Mouse (Mus musculus) mesoderm, embryonic 11.5 days (tissue): ENCODE data around the gene Rptor.

ENCODE experiments used
- DNase-seq: peaks from one replicate; pipeline ENCODE4 v3.0.0-alpha.2; 2012; ENCODE audit warnings: low read depth, low spot score

Gene Rptor

DNA sequence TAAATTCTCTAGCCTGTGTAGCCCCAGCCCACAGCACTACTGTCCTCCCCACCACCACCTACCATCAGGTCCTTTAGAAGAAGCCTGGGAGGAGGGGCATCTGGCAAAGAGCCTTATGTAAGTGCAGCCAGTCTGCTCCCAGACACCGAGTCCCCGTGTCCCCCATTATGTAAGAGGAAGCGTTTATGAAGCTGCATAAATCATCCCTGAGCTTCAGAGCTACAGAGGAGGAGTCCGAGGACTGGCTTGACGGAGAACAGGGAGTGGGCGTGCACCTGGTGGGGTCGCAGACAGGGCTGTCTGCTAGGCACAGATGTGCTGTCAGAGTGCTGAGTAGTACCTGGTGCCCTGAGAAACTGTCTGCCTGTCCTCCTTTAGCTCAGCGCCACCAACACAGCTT is 208.3 kb downstream of the Rptor start:
- DNase-seq = peak; percentile 41

DNA sequence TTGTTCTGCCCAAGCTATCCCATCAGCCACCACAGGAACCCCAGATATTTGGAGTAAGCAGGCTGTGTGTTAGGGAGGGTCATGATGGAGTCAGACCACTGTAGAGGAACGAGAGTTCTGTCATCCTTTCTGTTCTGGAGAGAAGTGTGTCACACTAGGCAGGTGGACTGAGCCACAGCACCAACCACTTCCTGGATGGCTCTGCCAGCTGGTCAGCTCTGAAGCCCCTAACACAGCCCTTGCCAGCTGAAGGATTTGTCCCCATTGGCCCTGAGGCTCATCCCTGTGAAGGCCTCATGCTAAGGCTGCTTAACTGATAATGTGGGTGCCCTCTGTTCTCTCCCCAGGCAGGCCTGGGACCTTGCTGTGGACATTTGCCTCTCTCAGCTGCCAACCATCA is 208.9 kb downstream of the Rptor start:
- no peak for DNase-seq

DNA sequence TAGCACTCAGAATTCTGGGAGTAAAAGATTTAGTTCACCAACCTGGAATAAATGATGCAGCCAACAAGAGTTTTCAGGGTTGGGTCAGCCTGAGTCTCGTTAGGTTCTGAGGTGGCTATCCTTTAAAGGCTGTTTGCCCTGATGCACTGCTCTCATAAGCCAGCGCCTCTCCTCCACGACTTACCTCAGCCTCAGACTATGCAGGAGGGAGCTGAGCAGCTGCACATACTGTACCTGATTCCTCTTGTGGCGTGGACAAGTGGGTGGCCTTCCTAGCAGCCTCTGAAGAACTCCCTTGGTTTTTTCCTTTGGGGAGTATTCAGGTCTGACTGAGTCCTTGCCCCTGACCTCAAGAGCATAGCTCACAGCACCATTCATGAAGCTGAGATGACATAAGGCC is 209.4 kb downstream of the Rptor start:
- no peak for DNase-seq

DNA sequence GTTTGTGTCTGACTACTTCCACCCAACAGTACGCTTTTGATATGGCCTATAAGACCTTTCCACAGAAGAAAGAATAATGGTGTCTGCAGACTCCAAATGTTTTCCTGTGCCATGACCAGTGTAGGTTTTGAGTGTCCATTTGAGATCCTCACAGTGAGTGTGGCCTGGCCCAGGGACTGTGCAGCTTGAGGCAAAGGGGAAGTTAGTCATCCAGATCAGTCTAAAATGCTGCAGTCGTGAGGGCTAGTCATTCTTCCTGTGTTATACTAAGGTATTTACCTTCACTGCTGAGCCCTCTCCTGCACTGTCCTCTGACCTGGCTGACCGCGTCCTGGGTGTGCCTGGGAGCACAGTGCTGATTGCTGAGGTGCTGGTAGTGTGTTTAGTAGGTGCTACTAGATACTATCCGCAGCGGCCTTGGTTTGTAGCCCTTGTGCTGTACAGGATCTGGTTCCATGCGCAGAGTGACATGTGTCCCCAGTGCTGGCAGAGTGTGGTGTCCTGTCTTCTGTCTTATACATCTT is 211.4 kb downstream of the Rptor start:
- no peak for DNase-seq

DNA sequence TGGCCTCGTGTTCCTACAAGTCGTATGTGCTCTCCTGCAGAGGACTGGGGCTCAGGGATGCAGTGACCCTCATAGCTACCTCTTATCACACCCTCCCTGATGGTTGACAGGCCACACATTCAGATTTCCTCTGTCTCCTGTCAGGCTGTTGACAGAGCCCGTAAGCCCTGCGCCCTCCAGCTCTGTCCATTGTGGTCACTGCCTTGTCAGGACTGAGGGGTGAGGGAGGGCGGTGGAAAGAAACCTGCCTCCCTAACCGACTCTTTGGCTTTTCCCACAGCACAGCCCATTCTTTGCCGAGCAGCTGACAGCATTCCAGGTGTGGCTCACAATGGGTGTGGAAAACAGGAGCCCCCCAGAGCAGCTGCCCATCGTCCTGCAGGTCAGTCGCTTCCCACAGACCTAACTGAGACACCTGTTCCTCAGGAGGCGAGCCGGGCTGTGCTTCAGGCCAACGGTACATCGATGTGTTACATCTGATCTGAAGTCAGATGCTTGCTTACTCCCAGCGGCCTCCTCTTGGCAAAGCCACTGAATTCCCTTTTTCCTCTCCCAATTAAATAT is 214.2 kb downstream of the Rptor start:
- DNase-seq = no peak

DNA sequence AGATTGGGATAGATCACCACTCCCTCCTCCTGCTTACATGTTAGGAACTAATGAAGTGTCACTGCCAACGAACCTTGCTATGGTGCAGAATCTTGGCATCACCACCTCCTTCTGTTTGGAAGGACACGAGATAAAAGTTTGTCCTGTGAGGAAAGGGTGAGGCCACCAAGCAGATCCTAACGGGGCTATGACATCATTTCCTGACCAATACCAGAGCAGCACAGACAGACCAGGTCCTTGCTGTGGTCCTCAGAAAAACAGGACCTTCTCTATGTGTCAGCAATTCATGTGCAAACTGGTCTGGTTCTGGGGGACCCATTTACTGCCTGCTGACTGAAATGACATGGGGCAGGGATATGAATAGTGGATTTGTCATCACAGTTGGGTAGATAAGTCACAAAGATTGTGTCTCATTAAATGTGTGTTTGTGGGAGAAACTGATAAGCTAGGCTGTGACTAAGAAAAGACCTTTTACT is 214.7 kb downstream of the Rptor start:
- DNase-seq = no peak

DNA sequence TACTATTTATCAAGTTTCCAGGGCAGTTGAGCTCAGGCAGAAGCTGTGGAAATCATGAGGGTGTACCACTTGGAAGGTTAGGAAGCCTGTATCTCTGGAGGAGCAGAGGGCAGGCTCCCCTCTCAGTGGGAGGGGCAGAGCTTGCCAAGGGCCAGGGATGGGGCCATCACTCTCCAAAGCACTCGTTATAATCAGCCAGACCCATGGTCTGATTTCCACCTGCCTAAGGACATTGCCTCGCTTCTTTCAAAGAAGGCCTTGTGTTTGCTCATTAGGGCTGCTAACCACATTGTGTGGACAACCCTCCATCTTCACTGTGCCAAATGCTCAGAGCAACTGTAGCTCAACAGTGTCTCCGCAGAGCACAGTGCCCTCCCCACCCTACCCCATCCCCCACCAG is 215.2 kb downstream of the Rptor start:
- DNase-seq = no peak

DNA sequence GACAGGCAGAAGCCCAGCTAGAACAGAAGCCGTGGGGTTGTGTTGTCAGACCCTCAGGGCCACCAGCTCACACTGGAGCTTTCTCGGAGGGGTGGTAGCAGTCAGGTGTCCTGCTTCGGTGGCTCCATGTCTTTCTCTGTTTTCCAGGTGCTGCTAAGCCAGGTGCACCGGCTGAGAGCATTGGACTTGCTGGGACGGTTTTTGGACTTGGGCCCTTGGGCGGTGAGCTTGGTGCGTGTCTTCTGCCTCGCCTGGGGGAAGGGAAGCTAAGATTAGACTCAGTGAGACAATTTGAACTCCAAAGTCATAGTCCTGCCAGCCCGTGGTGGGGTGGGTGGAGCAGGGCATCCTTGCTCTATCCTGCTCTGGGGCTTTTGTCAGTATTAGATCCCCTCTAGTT is 218.8 kb downstream of the Rptor start:
- DNase-seq = no peak

DNA sequence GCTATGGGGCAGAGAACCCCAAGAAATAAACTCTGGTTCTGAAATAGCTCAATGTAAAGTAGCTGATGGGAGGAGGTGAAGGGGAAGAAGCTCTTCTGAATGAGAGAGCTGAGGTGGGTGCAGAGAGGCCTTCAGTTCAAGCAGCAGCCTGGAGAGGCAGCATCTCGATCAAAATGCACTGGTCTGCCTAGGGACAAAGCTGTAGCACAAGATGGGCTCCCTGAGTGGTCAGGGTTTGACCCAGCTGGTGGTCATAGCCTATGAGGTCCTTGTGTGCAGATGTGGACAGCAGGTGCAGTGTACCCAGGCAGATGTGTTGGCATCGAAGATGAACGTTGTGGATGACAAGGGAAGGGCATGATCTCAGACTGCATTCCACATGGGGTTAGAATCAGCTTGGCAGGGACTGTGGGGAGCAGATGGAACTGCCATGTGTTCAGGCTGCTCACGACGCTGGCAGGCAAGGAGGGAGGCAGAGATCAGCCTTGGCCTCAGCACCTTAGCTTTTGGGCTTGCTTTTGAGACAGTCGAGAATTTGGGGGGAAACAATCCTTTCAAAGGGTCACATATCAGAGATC is 221.5 kb downstream of the Rptor start:
- DNase-seq = no peak

DNA sequence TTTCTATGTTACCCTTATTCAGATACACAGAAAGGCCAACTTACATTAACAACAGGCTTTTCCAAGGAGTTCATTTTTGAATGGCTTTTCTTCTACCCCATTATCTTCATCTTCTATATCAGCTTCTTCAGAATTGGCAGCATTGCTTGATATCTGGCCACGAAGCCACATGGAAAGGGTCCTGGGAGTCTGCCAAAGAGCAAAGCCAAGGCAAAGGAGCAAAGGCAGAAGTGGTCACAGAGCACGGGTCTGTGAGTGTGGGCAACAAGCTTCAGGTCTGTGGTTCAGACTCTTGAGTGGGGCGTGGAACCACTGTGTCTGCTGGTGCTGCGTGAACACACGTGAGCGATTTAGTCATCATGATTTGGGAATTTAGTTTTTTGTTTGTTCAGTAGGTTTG is 223.1 kb downstream of the Rptor start:
- DNase-seq = no peak

DNA sequence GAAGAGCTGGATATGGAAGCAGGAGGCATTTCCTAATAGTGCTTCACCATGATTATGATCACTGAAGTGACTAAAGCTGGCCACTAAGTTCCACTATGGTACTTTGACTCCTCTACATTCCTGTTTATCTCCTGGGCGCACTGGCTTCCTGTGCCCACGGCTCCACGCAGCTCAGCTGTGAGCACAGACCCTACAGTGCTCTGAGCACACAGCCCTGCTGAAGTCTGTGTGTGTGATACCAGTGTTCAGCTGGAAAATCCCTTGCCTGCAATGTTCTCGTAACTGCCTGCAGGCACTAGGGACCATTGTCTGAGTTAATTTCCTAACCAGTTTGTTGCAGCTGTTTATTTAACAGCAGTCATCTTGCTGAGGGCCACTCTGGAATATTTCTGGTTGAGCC is 223.5 kb downstream of the Rptor start:
- DNase-seq = no peak

DNA sequence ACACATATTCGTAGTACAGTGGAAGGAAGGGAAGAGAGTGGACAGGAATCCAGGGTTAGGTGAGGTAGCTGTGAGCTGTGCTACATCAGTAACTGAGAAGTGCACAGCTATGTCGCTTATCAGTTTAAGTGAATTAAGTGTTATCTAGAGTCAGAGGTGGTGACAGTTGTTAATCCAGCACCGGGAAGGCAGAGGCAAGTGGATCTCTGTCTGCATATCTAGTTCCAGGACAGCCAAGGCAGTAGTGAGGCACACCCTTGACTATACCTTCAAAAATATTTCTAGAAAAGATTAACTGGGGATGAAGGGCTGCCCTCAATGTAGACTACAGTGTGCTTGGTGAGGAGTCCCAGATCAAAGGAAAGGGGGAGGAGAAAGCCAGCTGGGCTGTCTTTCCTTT is 226.4 kb downstream of the Rptor start:
- no peak for DNase-seq

DNA sequence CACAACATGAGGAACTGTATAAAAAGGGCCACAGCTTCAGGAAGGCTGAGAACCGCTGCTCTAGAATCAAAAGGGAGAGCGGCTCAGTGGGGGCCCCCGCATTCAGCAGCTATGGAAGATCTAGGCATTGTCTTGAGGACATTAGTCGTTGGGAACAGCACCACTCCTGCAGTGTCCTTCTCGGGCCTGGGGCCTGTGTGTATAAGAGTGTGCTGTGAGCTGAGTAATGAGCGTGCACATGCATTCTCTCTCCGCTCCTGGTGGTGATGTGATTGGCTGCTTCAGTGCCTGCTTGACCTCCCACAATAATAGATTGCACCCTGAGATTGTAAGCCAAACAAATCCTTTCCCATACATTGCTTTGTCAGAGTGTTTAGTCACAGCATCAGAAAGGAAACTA is 229.0 kb downstream of the Rptor start:
- peak; percentile 12 for DNase-seq

DNA sequence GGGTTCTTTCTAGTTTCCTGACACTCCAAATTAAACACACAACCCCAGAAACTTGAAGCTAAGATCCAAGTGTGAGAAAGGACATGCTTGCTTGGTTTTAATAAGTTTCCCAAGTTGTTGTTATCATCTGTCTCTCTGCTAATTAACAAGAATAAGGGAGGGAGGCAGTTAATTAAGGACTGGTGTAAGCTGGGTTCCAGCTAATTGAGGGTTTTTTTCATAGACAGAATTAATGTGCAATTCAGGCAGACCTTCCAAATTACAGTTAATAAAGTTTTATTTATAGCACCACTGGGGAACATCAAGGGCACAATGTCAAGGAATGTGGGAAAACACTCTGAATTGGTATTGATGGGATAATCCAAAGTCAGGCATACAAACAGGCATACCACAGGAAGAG is 230.6 kb downstream of the Rptor start:
- DNase-seq = no peak

DNA sequence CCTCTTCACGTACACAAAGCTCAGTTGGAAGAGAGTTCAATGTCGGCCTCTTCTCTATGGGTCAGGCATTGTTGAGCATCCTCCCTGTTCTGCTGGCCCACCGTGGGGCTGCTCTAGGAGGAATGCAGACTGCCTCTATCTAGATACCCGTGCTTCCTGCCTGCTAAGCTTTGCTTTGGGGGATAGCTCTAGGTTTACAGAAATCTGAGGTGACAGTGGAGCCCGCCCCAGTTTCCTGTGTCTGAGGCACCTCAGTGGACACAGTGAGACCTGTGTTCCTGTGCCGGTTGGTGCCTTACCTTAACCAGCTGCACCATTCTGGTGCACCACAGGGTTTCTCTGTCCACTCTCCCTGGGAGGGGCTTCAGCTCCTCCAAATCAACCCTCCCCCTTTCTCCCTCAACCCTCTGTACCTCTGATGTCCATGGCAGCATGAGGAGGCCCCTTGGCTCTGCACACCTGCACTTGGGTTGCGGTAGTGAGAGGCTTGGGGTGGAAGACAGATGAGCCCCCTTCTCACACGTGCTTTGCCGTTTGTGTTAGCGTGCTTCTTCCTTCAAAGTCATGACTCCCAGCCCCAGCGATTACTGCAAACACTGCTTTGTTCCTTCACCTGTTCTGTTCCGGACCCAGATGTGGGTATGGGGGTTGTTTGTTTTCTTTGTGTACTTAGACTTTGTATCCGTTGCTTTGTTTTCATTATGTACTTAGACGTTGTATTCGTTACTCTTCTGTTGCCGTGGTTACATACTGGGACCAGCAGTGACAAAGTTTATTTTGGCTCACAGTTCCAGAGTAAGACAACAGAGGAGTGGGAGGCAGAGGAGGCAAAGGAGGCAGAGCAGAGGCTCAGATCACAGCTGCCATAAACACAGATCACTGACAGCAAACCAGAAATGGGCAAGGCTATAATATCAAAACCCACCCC is 231.4 kb downstream of the Rptor start:
- DNase-seq = no peak

DNA sequence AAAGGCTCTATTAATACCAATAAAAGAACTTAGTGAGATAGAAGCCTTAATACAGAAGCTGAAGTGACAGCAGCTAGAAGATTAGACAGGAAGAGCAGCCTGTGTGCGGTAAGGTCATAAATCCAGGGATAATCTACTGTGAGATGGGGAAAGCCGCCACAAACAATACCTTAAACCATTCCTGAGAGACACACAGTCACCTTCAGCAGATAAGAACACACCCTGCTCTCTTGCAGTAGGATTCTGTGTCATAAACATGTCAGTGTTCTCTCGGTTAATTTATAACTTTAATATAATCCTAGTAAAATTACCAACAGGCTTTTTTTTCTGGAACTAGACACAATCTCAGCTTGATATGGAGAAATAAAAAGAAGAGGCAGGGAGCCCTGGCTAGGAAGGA is 233.6 kb downstream of the Rptor start:
- DNase-seq = no peak

DNA sequence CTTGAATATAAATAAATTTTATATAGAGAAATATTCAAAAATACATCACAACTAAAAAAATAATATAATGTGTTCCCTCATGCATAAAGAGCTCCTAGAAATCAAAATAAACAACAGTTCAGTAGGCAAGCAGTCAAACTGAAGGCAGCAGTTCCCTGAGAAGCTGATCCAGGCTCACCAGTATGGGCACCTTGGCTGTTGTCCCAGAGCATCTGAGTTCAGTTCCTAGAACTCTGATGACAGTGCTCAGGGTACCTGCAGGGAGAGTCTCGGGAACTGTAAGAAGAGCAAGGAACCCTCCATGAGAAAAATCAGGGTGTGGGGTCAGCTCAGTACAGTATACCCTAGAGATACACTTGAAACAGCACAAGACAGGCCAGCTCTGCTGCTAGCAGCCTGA is 235.1 kb downstream of the Rptor start:
- no peak for DNase-seq

DNA sequence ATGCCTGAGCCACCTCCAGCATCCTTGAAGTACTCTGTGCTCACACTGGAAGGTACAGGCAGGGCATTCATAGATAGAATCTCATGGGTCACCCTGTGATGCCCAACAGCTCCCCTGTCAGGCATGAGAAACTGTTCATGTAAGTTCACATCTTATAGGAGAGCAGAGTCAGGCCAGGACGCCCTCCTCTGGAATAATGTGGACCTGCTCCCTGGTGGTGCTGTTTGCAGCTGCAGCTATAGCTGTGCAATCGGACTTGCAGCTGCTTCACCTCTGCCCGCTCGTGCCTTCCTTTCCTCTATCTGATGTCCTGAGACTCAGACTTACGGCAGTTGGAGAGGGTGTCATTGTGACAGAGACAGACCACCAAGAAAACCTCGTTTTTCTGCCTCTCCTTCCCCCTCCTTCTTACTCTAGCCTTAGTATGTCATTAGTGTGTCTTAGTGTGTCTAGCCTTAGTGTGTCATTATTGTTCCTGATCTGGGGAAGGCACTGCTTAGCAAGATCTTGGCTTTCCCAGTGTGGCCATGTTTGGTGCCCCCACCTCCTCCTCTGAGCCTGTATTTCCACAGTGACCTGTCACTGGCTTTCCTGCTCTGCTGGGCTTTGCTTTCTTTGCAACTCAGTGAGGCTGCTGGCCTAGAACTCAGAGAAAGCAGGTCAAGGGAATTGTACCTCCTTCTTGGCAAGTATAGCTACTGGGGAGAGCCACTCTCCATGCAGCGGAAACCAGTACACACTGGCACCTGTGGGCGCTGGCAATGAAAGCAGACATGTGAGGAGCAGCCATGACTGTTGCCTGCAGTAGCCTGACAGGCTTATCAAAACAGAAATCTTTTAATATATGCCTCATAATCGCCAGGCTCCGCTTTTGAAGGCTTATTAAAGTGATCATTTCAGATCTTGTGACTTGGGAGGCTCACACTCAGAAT is 237.0 kb downstream of the Rptor start:
- no peak for DNase-seq

DNA sequence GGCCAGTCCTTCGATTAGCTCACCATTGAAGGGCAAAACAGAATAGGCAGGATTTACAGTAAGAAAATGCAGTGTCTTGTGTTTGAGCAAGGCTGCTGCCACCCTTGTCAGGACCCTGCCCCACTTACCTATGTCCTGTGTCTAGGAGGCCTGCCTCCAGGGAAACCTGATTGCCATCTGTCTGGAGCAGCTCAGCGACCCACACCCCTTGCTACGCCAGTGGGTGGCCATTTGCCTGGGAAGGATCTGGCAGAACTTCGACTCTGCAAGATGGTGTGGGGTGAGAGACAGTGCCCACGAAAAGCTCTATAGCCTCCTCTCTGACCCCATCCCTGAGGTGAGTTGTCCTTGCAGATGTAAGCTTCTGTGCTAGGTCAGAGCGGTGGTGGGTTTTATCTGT is 243.9 kb downstream of the Rptor start:
- no peak for DNase-seq

DNA sequence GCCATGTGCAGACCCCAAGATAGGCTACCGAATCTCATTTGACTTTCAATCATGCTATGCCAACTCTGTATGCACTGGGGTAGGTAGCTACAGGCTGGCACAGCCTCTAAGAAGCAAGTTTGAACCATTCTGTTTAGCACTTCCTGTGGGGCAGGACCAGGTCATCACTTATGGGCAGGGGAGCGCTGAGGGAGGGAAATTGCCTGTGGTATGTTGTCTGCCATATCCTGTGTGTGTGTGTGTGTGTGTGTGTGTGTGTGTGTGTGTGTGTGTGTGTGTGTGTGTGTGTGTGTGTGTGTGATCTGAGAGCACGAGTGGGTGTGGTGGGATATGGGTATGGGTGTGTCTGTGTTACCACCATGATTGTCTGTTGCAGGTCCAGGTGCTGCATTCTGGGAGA is 244.4 kb downstream of the Rptor start:
- no peak for DNase-seq

DNA sequence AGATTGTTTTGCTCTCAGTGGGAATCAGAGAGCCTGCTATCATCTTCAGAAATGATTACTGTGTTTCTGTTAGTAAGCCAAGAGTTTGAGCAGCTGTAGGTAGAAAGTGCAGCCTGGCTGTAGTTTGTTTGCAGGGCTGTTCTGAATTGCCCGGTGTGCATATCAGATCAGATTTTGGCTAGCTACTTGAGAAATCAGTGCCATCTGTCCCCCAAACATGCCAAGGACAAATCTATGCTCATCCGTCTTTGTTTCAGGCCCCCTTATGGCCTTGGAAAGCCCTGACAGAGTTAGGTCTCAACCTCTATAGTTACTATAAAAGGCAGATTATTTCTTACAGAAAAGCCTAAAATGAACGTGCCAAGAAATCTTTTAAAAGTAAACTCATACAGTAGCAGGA is 244.9 kb downstream of the Rptor start:
- no peak for DNase-seq

DNA sequence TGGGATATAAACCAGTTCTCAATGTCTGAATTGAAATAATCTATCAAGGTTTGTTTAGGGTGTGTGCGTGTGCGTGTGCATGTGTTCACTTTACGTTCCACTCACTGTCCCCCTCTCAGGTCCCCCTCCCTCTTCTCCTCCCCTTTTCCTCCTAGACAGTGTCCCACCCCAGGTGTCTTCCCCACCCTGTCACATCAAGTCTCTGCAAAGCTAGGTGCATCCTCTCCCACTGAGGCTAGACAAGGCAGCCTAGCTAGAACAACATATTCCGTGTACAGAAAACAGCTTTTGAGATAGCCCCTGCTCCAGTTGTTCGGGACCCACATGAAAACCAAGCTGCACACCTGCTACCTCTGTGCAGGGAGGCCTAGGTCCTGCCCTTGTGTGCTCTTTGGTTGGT is 245.5 kb downstream of the Rptor start:
- DNase-seq = no peak
